ENCODE assay signal across 8 mouse cellular contexts in the genomic region with DNA sequence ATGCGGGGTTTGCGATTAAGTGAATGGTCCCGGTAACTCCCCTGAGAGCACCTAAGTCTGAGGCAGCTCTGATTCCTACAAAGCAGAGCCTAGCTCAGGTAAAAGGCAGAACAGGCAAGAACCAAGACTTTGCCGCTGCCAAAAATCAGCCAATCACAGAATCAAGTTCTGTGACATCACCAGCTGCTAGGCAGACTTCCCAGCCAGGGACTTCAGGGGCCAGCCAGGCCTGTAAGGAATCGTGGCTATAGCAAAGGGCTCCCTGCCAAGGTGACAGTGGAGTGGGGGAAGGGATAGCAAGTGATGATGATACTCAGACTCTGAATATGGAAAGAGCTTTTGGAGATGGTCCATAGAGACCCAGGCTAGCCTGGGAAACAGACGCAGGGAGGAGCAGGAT. TPM values are rescaled to one million over a fixed set of nuclear protein-coding genes. Genes with fewer than 3 reads are reported as not detected.
DNase-seq lines count a peak whose midpoint lies in the region; ATAC-seq and TF ChIP-seq lines count a peak whose summit lies in the region.

No protein-coding gene starts in this region.

- DNase-seq in adrenal gland, adult 2 months: peak; percentile 89
- peak; percentile 88 for DNase-seq in embryonic facial prominence, embryonic 10.5 days (ENCODE audit: low spot score)
- peak; percentile 88 to 98 for DNase-seq in heart, adult 18-20 months
- peak; percentile 85 to 89 for DNase-seq in left cerebral cortex, postnatal 25 days (ENCODE audit: low spot score in 2 of 2)
- peak; percentile 89 for DNase-seq in mesoderm, embryonic 11.5 days (ENCODE audit: low read depth, low spot score)
- peak; percentile 81 for DNase-seq in right cerebral cortex, postnatal 14 days
- peak; percentile 91 for DNase-seq in urinary bladder, postnatal 14 days (ENCODE audit: low spot score)

- H3K9me3 ChIP-seq in embryonic facial prominence, embryonic 10.5 days: no peaks in the 10 kb centered on the region
- no peaks in the 10 kb centered on the region for H3K9me3 ChIP-seq in intestine, postnatal 0 days (ENCODE audit: control insufficient read depth)

- H3K4me3 ChIP-seq in embryonic facial prominence, embryonic 10.5 days: peak overlapping the region; percentile 39
- 0 out of 2 replicates have a peak overlapping the region, but pooled peaks have one; percentile 9 for H3K4me3 ChIP-seq in intestine, postnatal 0 days (ENCODE audit: low read depth, low read length)

- no peak for TF ChIP-seq CTCF in intestine, postnatal 0 days (IDR thresholded peaks at IDR 0.05; ENCODE audit: low read depth)

- intact Hi-C loops in left cerebral cortex, postnatal 25 days (cut with DNase I): no loop called here

- peaks cover 30% of the 10 kb centered on the region for H3K36me3 ChIP-seq in embryonic facial prominence, embryonic 10.5 days (replicated peaks)
- peaks cover 13% of the 10 kb centered on the region; the same call in 1 of the 2 replicates for H3K36me3 ChIP-seq in intestine, postnatal 0 days (ENCODE audit: control insufficient read depth, insufficient read depth)

- H3K27ac ChIP-seq in embryonic facial prominence, embryonic 10.5 days (replicated peaks): no peak overlapping the region
- no peak overlapping the region for H3K27ac ChIP-seq in intestine, postnatal 0 days (ENCODE audit: low read depth, low read length)

- H3K4me1 ChIP-seq in embryonic facial prominence, embryonic 10.5 days: peaks cover 75% of the 10 kb centered on the region
- H3K4me1 ChIP-seq in intestine, postnatal 0 days (replicated peaks; ENCODE audit: control insufficient read depth, insufficient read depth, low read length): peaks cover 8% of the 10 kb centered on the region; the same call in 1 of the 2 replicates

- no peak overlapping the region for H3K9ac ChIP-seq in intestine, postnatal 0 days (ENCODE audit: low read depth, low read length)

- WGBS in embryonic facial prominence, embryonic 10.5 days: 13% methylated on average over 6 of the region's 6 CpGs
- WGBS in intestine, postnatal 0 days: 18% methylated on average over 6 of the region's 6 CpGs

- peak; percentile 17; the same call in 1 of the 2 replicates for ATAC-seq in intestine, postnatal 0 days

- H3K27me3 ChIP-seq in embryonic facial prominence, embryonic 10.5 days (replicated peaks; ENCODE audit: low read depth, poor library complexity, severe bottlenecking): peaks cover 70% of the 10 kb centered on the region
- H3K27me3 ChIP-seq in intestine, postnatal 0 days (replicated peaks; ENCODE audit: control insufficient read depth, insufficient read depth, low read length): peaks cover 31% of the 10 kb centered on the region; the same call in 1 of the 2 replicates

- H3K4me2 ChIP-seq in intestine, postnatal 0 days (replicated peaks; ENCODE audit: low read depth): peak overlapping the region; percentile 61

RNA-seq across cellular contexts. Expression of a gene that starts 3.6 kb away (rescaled TPM):
- total RNA-seq in adrenal gland, adult 2 months (2021): 100 to 1,000 TPM in 1 of 2 experiments, 10 to 100 TPM in 1; 43.3 to 120 TPM
- polyA plus RNA-seq in adrenal gland, adult 2 months (2012; rRNA removed): 21.1 and 34.6 TPM in 2 replicates
- 59.4 and 61.1 TPM in 2 replicates for polyA plus RNA-seq in embryonic facial prominence, embryonic 10.5 days (2016; fragmentation: Nextera tagmentation; extraction: Ambion mirVana)
- total RNA-seq in heart, adult 18-20 months (2021): 10 to 100 TPM; 32.1 to 35.2 TPM
- polyA plus RNA-seq in intestine, postnatal 0 days (2015; fragmentation: Nextera tagmentation; extraction: Ambion mirVana): 928 and 1,046 TPM in 2 replicates
- total RNA-seq in left cerebral cortex, postnatal 25 days (2021): 1 to 10 TPM; 8.0 to 8.1 TPM

RNA-seq across cellular contexts. Expression of a gene that starts 13.2 kb away (rescaled TPM):
- total RNA-seq in adrenal gland, adult 2 months (2021): under 1 TPM; 0.17 to 0.28 TPM
- polyA plus RNA-seq in adrenal gland, adult 2 months (2012; rRNA removed): 0.57 and 1.4 TPM in 2 replicates
- polyA plus RNA-seq in embryonic facial prominence, embryonic 10.5 days (2016; fragmentation: Nextera tagmentation; extraction: Ambion mirVana): 0.96 and 1.0 TPM in 2 replicates
- under 1 TPM in 1 of 2 experiments, not detected in 1; 0.36 TPM for total RNA-seq in heart, adult 18-20 months (2021)
- 4.8 and 5.4 TPM in 2 replicates for polyA plus RNA-seq in intestine, postnatal 0 days (2015; fragmentation: Nextera tagmentation; extraction: Ambion mirVana)
- total RNA-seq in left cerebral cortex, postnatal 25 days (2021): 1 to 10 TPM in 1 of 2 experiments, not detected in 1; 1.0 TPM

RNA-seq across cellular contexts. Expression of a gene that starts 20.5 kb away (rescaled TPM):
- 1 to 10 TPM; 1.0 to 2.1 TPM for total RNA-seq in adrenal gland, adult 2 months (2021)
- 4.8 and 6.6 TPM in 2 replicates for polyA plus RNA-seq in adrenal gland, adult 2 months (2012; rRNA removed)
- polyA plus RNA-seq in embryonic facial prominence, embryonic 10.5 days (2016; fragmentation: Nextera tagmentation; extraction: Ambion mirVana): 44.1 and 48.2 TPM in 2 replicates
- total RNA-seq in heart, adult 18-20 months (2021): under 1 TPM in 1 of 2 experiments, not detected in 1; 0.64 TPM
- polyA plus RNA-seq in intestine, postnatal 0 days (2015; fragmentation: Nextera tagmentation; extraction: Ambion mirVana): 10.3 and 12.3 TPM in 2 replicates
- total RNA-seq in left cerebral cortex, postnatal 25 days (2021): under 1 TPM; 0.37 to 0.96 TPM

RNA-seq across cellular contexts. Expression of a gene that starts 27.3 kb away (rescaled TPM):
- 10 to 100 TPM; 54.5 to 69.2 TPM for total RNA-seq in adrenal gland, adult 2 months (2021)
- polyA plus RNA-seq in adrenal gland, adult 2 months (2012; rRNA removed): 376 and 526 TPM in 2 replicates
- polyA plus RNA-seq in embryonic facial prominence, embryonic 10.5 days (2016; fragmentation: Nextera tagmentation; extraction: Ambion mirVana): 45.2 and 46.6 TPM in 2 replicates
- total RNA-seq in heart, adult 18-20 months (2021): 10 to 100 TPM; 29.2 to 31.7 TPM
- 79.8 and 83.1 TPM in 2 replicates for polyA plus RNA-seq in intestine, postnatal 0 days (2015; fragmentation: Nextera tagmentation; extraction: Ambion mirVana)
- total RNA-seq in left cerebral cortex, postnatal 25 days (2021): 10 to 100 TPM; 22.3 to 25.4 TPM

RNA-seq across cellular contexts. Expression of a gene that starts 36.4 kb away (rescaled TPM):
- total RNA-seq in adrenal gland, adult 2 months (2021): not detected
- polyA plus RNA-seq in adrenal gland, adult 2 months (2012; rRNA removed): 0.28 and 0.73 TPM in 2 replicates
- polyA plus RNA-seq in embryonic facial prominence, embryonic 10.5 days (2016; fragmentation: Nextera tagmentation; extraction: Ambion mirVana): not detected in 2 replicates
- total RNA-seq in heart, adult 18-20 months (2021): 1 to 10 TPM in 1 of 2 experiments, not detected in 1; 1.1 TPM
- polyA plus RNA-seq in intestine, postnatal 0 days (2015; fragmentation: Nextera tagmentation; extraction: Ambion mirVana): not detected in 2 replicates
- total RNA-seq in left cerebral cortex, postnatal 25 days (2021): not detected
